Mouse (Mus musculus) megakaryocyte, adult 5-6 weeks (primary cell): Measurements from ENCODE around the gene Pgls. TPM values are rescaled to one million over a fixed set of nuclear protein-coding genes. Genes with fewer than 3 reads are reported as not detected.
A peak's percentile ranks its signal among the peaks of the same experiment; 100 is the strongest.

Source experiments
- ATAC-seq: 2 replicates; pipeline ENCODE4 v1.8.0; 2016; ENCODE audit warnings: mild to moderate bottlenecking, inconsistent platforms; ENCODE audit not compliant: poor library complexity, severe bottlenecking
- total RNA-seq, 2 experiments: library from RNA; stranded (forward) in 1 of 2; stranded (reverse) in 1 of 2; fragments of 153-499, 151-499 nt in 1 of 2; fragments of 221-1000, 200-1000 nt in 1 of 2; gene quantifications; 2 replicates each; pipeline versions ENCODE4 v1.2.3 to v1.2.4; 2015 to 2017

Gene Pgls
- total RNA-seq, 2 experiments from 2014 or later: 73.6 to 78.3 TPM

- ATAC-seq: peak; percentile 19; the same call in 1 of the 2 replicates
These were observed 4.8 kb downstream of the Pgls start for GRCm38 (mm10) chr8:71596798-71597197.

GRCm38 (mm10) chr8:71597451-71597850 lies 5.5 kb downstream of the Pgls start, which contains the start of gene Fam129c:
TSS of gene Fam129c (plus strand) at chr8:71597648.
- no peak for ATAC-seq

GRCm38 (mm10) chr8:71598375-71598774 lies 6.4 kb downstream of the Pgls start:
- no peak for ATAC-seq

- ATAC-seq: no peak
These were observed 6.9 kb downstream of the Pgls start for GRCm38 (mm10) chr8:71598841-71599240.

- peak; percentile 13; the same call in 1 of the 2 replicates for ATAC-seq
These were observed 10.1 kb downstream of the Pgls start for GRCm38 (mm10) chr8:71601939-71602665.

GRCm38 (mm10) chr8:71602666-71603334 lies 10.8 kb downstream of the Pgls start:
- peak; percentile 61 for ATAC-seq

GRCm38 (mm10) chr8:71604021-71604420 lies 12.0 kb downstream of the Pgls start:
- ATAC-seq: no peak

- ATAC-seq: peak; percentile 92
These were observed 19.1 kb downstream of the Pgls start, which contains the start of gene Colgalt1 for GRCm38 (mm10) chr8:71610822-71611651. TSS of gene Colgalt1 (plus strand) at chr8:71610998.

GRCm38 (mm10) chr8:71612141-71612540 lies 20.2 kb downstream of the Pgls start:
- no peak for ATAC-seq

- peak; percentile 62 for ATAC-seq
These were observed 21.4 kb downstream of the Pgls start for GRCm38 (mm10) chr8:71613418-71613817.

GRCm38 (mm10) chr8:71619786-71620185 lies 27.8 kb downstream of the Pgls start:
- ATAC-seq: no peak

- ATAC-seq: peak; percentile 43
These were observed 33.1 kb downstream of the Pgls start for GRCm38 (mm10) chr8:71625088-71625487.

GRCm38 (mm10) chr8:71626753-71627152 lies 34.8 kb downstream of the Pgls start:
- ATAC-seq: no peak

GRCm38 (mm10) chr8:71627265-71628099 lies 35.5 kb downstream of the Pgls start:
- peak; percentile 19 for ATAC-seq

GRCm38 (mm10) chr8:71628396-71629095 lies 36.6 kb downstream of the Pgls start:
- no peak for ATAC-seq

- ATAC-seq: peak; percentile 74
These were observed 37.2 kb downstream of the Pgls start for GRCm38 (mm10) chr8:71629096-71629697.

GRCm38 (mm10) chr8:71629781-71630212 lies 37.8 kb downstream of the Pgls start:
- no peak for ATAC-seq

- ATAC-seq: no peak
These were observed 38.8 kb downstream of the Pgls start for GRCm38 (mm10) chr8:71630761-71631160.

GRCm38 (mm10) chr8:71631897-71632296 lies 39.9 kb downstream of the Pgls start:
- ATAC-seq: no peak
